Mouse (Mus musculus) intestine, embryonic 15.5 days (tissue): Measurements from ENCODE around the gene Dlg2. TPM values are rescaled to one million over a fixed set of nuclear protein-coding genes. Genes with fewer than 3 reads are reported as not detected.
A peak's percentile ranks its signal among the peaks of the same experiment; 100 is the strongest.

Experiments
- ATAC-seq: fragments of 200-750 bp; cut with Nextera tagmentation; 2 replicates; pipeline ENCODE4 v1.8.0; 2017; ENCODE audit warnings: moderate TSS enrichment, moderate library complexity
- H3K27ac ChIP-seq: fragments of 300-500 bp; sonication (generic); 2 replicates; pipeline ENCODE4 v1.5.1; 2015; ENCODE audit warnings: mild to moderate bottlenecking, inconsistent platforms
- H3K27me3 ChIP-seq: fragments of 300-500 bp; sonication (generic); replicated peaks from 2 replicates; pipeline ENCODE4 v1.6.1; 2015; ENCODE audit warnings: inconsistent platforms
- H3K36me3 ChIP-seq: fragments of 300-500 bp; sonication (generic); 2 replicates; pipeline ENCODE4 v1.6.1; 2015; ENCODE audit warnings: inconsistent platforms
- H3K4me1 ChIP-seq: fragments of 300-500 bp; sonication (generic); replicated peaks from 2 replicates; pipeline ENCODE4 v1.6.1; 2015; ENCODE audit warnings: inconsistent platforms
- H3K4me2 ChIP-seq: fragments of 300-500 bp; sonication (generic); replicated peaks from 2 replicates; pipeline ENCODE4 v1.6.1; 2015; ENCODE audit warnings: mild to moderate bottlenecking, inconsistent platforms
- H3K4me3 ChIP-seq: fragments of 300-500 bp; sonication (generic); replicated peaks from 2 replicates; pipeline ENCODE4 v1.5.1; 2015; ENCODE audit warnings: inconsistent platforms
- H3K9ac ChIP-seq: fragments of 300-500 bp; sonication (generic); 2 replicates; pipeline ENCODE4 v1.6.1; 2015; ENCODE audit warnings: inconsistent platforms
- H3K9me3 ChIP-seq: fragments of 300-500 bp; sonication (generic); 2 replicates; pipeline ENCODE4 v1.6.1; 2016; ENCODE audit warnings: inconsistent platforms
- WGBS: fragments of 180-500 bp; shearing (Covaris S2); methylation state at CpG from one replicate; pipeline ENCODE4 v1.1.7; 2015; 5-methylcytosine and 5-hydroxymethylcytosine counted together
- polyA plus RNA-seq: library from polyadenylated mRNA; unstranded; fragments of >200 nt; fragmentation: Nextera tagmentation; extraction: Ambion mirVana; gene quantifications from 2 replicates; pipeline ENCODE4 v1.2.1, GENCODE M21; 2015

Dlg2 gene
- polyA plus RNA-seq, 1 experiment from 2014 or later, result 4.8 TPM

GRCm38 (mm10) chr7:92428629-92429028 lies 1952.2 kb downstream of the Dlg2 start:
- H3K27ac ChIP-seq, result no peak overlapping the region
- no peaks in the 10 kb centered on the region for H3K9me3 ChIP-seq
- H3K4me2 ChIP-seq, result no peak overlapping the region
- no peak overlapping the region for H3K9ac ChIP-seq
- ATAC-seq, result no peak
- no peaks in the 10 kb centered on the region for H3K36me3 ChIP-seq
- no peak overlapping the region for H3K4me3 ChIP-seq
- no peaks in the 10 kb centered on the region for H3K27me3 ChIP-seq
- 57% methylated on average over 5 of the region's 5 CpGs for WGBS
- no peaks in the 10 kb centered on the region for H3K4me1 ChIP-seq

DNA sequence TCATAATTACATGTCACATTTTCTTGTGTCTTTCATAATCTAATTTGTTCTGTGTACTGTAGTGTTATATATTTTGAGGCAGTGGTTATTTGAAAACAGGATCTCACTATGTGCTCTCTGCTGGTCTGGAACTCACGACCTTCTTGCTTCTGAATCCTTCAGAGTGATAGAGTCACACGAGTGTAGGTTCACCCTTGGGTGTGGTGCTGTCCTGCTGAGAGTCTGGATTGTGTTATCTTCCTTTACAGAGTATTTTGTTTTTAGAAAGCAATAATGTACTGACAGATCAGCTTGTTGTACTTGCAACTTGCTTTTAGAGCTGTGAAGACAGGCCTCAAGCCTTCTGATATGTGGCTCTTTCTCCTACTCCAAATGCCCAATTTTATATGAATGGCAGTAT lies 1953.8 kb downstream of the Dlg2 start:
- Histone ChIP-seq H3K4me3 (no peak overlapping the region), H3K27me3 (no peaks in the 10 kb centered on the region), H3K4me1 (no peaks in the 10 kb centered on the region), H3K4me2 (no peak overlapping the region), H3K27ac (no peak overlapping the region), H3K36me3 (no peaks in the 10 kb centered on the region), H3K9ac (no peak overlapping the region), H3K9me3 (no peaks in the 10 kb centered on the region)
- ATAC-seq, result no peak
- WGBS, result 66% methylated on average over 2 of the region's 2 CpGs

- Histone ChIP-seq H3K4me2 (no peak overlapping the region), H3K9me3 (no peaks in the 10 kb centered on the region), H3K4me1 (no peaks in the 10 kb centered on the region), H3K36me3 (no peaks in the 10 kb centered on the region), H3K27me3 (no peaks in the 10 kb centered on the region), H3K4me3 (no peak overlapping the region), H3K9ac (no peak overlapping the region), H3K27ac (no peak overlapping the region)
- ATAC-seq, result no peak
- 83% methylated on average over 2 of the region's 2 CpGs for WGBS
Observed at GRCm38 (mm10) chr7:92437168-92437567, 1960.7 kb downstream of the Dlg2 start.

GRCm38 (mm10) chr7:92439503-92440487 lies 1963.3 kb downstream of the Dlg2 start:
- H3K36me3 ChIP-seq, result no peaks in the 10 kb centered on the region
- H3K4me1 ChIP-seq, result no peaks in the 10 kb centered on the region
- no peak overlapping the region for H3K4me3 ChIP-seq
- no peak overlapping the region for H3K27ac ChIP-seq
- no peak overlapping the region for H3K4me2 ChIP-seq
- H3K27me3 ChIP-seq, result no peaks in the 10 kb centered on the region
- 84% methylated on average over 8 of the region's 8 CpGs for WGBS
- H3K9ac ChIP-seq, result no peak overlapping the region
- no peak for ATAC-seq
- H3K9me3 ChIP-seq, result no peaks in the 10 kb centered on the region

DNA sequence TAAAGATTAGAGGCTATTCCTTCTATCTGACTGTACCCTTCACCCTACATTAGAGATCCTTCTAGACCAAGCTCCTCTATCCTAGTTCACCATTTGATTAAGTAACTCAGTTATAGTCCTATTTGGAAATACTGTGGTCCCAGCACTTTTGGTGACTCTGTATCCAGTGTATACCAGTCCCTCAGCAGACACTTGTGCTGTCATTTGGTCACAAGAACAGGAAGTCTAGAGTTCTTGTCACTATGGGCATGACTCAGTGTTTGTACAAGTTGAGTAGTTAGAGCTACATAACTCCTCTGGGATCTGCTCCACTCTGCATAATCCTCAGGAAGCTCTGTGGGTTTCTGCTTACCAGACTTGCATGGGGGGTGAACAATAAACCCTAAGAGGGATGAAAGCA lies 1965.1 kb downstream of the Dlg2 start:
- Histone ChIP-seq H3K4me2 (no peak overlapping the region), H3K4me3 (no peak overlapping the region), H3K27ac (no peak overlapping the region), H3K9me3 (no peaks in the 10 kb centered on the region), H3K4me1 (no peaks in the 10 kb centered on the region), H3K27me3 (no peaks in the 10 kb centered on the region), H3K36me3 (no peaks in the 10 kb centered on the region), H3K9ac (no peak overlapping the region)
- no peak for ATAC-seq

DNA sequence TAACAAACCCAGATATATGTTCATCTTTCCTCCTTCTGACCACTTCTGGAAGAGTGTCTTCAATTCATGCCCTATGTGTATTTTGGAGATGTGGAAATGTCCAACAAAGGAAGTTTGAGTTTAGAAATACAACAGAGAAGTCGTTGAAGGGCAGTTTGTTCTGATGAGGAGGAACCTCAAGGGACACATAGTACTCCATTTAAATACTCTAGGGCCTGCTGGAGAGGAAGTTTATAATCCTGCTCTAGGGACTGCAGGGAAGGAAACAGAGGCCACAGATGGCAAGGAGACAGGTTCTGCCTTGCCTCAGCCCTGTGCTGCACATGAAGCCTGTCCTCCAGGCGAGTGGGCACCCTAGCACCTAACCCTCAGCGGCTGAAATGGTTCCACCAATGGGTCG lies 1965.6 kb downstream of the Dlg2 start:
- Histone ChIP-seq H3K4me3 (no peak overlapping the region), H3K9ac (no peak overlapping the region), H3K27ac (no peak overlapping the region), H3K9me3 (no peaks in the 10 kb centered on the region), H3K36me3 (no peaks in the 10 kb centered on the region), H3K27me3 (no peaks in the 10 kb centered on the region), H3K4me2 (no peak overlapping the region), H3K4me1 (no peaks in the 10 kb centered on the region)
- 75% methylated on average over 4 of the region's 4 CpGs for WGBS
- ATAC-seq, result no peak

DNA sequence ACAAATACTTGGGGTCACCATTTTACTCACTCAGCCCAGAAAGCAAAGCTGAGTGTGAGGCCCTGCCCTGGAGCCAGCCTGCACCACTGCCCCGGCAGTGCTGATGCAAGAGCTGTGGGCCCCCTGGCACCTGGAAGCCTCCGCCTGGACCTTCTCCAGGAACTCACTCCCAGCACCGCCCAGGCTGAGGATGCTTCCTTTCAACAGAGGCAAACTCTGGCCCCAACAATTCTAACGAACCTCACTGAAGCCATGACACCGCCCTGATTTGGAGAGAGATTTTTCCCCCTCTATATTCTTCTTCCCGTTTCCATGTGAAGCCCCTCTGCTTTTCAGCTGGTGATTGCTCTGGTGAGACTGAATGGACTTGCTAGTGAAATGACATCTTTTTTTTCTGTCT lies 1971.5 kb downstream of the Dlg2 start:
- no peak overlapping the region for H3K9ac ChIP-seq
- 66% methylated on average over 6 of the region's 6 CpGs for WGBS
- no peak for ATAC-seq
- H3K9me3 ChIP-seq, result no peaks in the 10 kb centered on the region
- H3K27me3 ChIP-seq, result no peaks in the 10 kb centered on the region
- no peaks in the 10 kb centered on the region for H3K36me3 ChIP-seq
- 0 out of 2 replicates have a peak, but pooled peaks cover 3% of the 10 kb centered on the region for H3K4me1 ChIP-seq
- H3K4me2 ChIP-seq, result no peak overlapping the region
- no peak overlapping the region for H3K27ac ChIP-seq
- H3K4me3 ChIP-seq, result no peak overlapping the region

DNA sequence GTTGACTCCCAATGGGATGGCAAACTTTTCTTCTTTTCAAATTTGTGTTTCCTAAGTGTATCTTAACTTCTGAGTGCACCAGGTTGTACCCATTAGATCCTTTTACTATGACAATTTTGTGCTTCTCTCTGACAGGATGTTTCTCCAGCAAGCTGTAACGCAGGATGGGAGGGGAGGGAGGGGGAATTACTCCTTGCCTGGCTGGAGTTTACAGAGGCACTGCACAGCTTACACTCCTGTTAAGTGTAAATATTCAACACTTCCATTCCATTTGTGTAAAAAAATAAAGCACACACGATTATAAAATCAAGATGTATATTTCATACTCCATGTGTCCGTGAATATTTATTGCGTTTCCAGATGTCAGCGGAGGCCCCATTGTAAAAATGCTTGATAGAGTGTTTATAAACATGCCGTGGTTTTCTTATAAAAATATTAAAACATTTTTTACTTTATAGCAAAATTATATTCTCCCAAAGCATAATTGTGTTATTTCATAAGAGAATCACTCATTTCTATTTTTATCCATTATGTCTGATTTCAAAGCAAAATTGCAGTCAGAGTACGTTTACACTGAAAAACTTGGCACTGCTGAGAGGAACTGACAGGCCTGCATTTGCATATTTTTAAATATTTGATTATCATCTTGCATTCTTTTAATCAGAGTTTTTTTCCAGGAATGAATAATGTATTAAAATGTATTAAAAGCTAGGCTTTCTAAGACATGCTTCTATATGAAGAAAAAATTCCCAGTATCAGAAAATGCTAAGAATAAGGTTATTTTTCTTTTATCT lies 1972.5 kb downstream of the Dlg2 start:
- ATAC-seq, result no peak
- H3K4me1 ChIP-seq, result 0 out of 2 replicates have a peak, but pooled peaks cover 3% of the 10 kb centered on the region
- no peak overlapping the region for H3K9ac ChIP-seq
- H3K27ac ChIP-seq, result no peak overlapping the region
- whole genome bisulfite sequencing, result 50% methylated on average over 7 of the region's 7 CpGs
- H3K4me3 ChIP-seq, result no peak overlapping the region
- H3K27me3 ChIP-seq, result no peaks in the 10 kb centered on the region
- H3K4me2 ChIP-seq, result no peak overlapping the region
- H3K9me3 ChIP-seq, result no peaks in the 10 kb centered on the region
- H3K36me3 ChIP-seq, result no peaks in the 10 kb centered on the region

- Histone ChIP-seq H3K9me3 (no peaks in the 10 kb centered on the region), H3K4me3 (no peak overlapping the region), H3K4me2 (no peak overlapping the region), H3K9ac (no peak overlapping the region), H3K27ac (no peak overlapping the region), H3K4me1 (0 out of 2 replicates have a peak, but pooled peaks cover 3% of the 10 kb centered on the region), H3K36me3 (no peaks in the 10 kb centered on the region), H3K27me3 (no peaks in the 10 kb centered on the region)
- WGBS, result 65% methylated on average over 2 of the region's 2 CpGs
- no peak for ATAC-seq
Observed at GRCm38 (mm10) chr7:92454176-92454575, 1977.7 kb downstream of the Dlg2 start.

GRCm38 (mm10) chr7:92455927-92456326 lies 1979.5 kb downstream of the Dlg2 start:
- no peak overlapping the region for H3K4me3 ChIP-seq
- H3K9me3 ChIP-seq, result no peaks in the 10 kb centered on the region
- 0 out of 2 replicates have a peak, but pooled peaks cover 3% of the 10 kb centered on the region for H3K4me1 ChIP-seq
- H3K36me3 ChIP-seq, result no peaks in the 10 kb centered on the region
- 45% methylated on average over 5 of the region's 5 CpGs for WGBS
- no peaks in the 10 kb centered on the region for H3K27me3 ChIP-seq
- ATAC-seq, result no peak
- no peak overlapping the region for H3K4me2 ChIP-seq
- H3K27ac ChIP-seq, result no peak overlapping the region
- H3K9ac ChIP-seq, result no peak overlapping the region

DNA sequence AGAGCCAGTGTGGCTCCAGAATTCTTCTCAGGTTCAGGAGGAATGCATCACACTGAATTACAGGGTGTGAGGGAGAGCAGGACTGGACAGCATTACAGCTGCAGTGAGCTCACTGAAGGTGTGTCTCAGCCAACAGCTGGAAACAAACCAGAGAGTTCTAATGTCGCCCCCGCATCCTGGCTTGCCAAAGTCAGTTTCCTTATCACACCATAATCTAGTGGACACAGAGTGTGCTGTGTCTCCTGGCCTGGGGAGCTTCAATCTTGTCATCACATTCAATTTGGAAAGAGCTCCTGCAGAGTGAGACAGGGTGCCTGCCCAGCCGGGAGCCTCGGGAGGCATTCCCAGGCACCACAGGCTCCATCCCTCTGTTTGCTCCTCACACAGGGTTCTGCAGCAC lies 1981.3 kb downstream of the Dlg2 start:
- peak; percentile 71 for ATAC-seq
- H3K4me3 ChIP-seq, result no peak overlapping the region
- 28% methylated on average over 4 of the region's 4 CpGs for WGBS

DNA sequence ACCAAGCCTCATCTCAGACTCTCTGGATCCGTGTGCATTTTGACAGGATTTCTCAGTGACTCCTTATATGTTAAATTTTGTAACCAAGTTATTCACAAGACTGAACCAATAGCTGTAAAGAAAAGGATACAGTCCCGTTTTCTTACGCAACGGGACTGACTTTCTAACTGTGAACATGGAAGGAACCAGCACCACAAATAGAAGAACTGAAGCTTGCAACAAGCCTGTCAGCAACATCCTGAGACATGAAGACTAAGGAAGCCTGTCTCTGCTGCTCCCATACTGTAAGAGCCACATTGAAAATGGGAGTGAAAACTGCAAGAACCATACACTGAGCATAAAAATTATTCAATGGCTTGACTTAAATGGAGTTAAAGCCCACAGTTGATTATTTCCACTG lies 1981.8 kb downstream of the Dlg2 start:
- no peak for ATAC-seq
- Histone ChIP-seq H3K36me3 (no peaks in the 10 kb centered on the region), H3K9ac (no peak overlapping the region), H3K4me2 (no peak overlapping the region), H3K9me3 (no peaks in the 10 kb centered on the region), H3K4me1 (0 out of 2 replicates have a peak, but pooled peaks cover 3% of the 10 kb centered on the region), H3K4me3 (no peak overlapping the region), H3K27me3 (no peaks in the 10 kb centered on the region), H3K27ac (no peak overlapping the region)
- WGBS, result 79% methylated on average over 4 of the region's 4 CpGs

More for the DNA sequence above, 1981.3 kb downstream of the Dlg2 start:
- Histone ChIP-seq H3K27ac (0 out of 2 replicates have a peak overlapping the region, but pooled peaks have one; percentile 17), H3K4me2 (no peak overlapping the region), H3K4me1 (0 out of 2 replicates have a peak, but pooled peaks cover 3% of the 10 kb centered on the region), H3K9ac (no peak overlapping the region), H3K27me3 (no peaks in the 10 kb centered on the region), H3K9me3 (no peaks in the 10 kb centered on the region), H3K36me3 (no peaks in the 10 kb centered on the region)
